Mouse (Mus musculus): Measurements from ENCODE around the gene Dop1b.

Dop1b gene

DNA sequence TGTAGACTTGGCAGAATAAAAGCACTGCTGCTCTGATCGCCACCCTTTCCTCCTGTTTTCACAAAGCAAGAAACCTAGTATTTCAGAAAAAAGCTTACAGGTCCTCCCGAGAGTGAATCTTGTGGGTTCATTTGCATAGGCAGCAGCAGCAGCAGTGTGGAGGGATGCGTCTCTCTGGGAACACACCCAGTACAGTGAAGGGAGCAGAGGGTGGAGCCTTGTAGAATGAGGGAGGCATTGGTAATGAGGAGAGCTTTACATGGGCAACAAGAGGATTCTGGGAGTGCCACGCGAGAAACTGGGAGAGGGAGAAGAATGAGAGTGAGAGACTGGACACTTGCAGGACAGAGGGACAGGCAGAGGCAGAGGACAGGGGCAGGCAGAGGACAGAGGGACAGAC is 2.7 kb downstream of the Dop1b start:
- no peak for DNase-seq

DNA sequence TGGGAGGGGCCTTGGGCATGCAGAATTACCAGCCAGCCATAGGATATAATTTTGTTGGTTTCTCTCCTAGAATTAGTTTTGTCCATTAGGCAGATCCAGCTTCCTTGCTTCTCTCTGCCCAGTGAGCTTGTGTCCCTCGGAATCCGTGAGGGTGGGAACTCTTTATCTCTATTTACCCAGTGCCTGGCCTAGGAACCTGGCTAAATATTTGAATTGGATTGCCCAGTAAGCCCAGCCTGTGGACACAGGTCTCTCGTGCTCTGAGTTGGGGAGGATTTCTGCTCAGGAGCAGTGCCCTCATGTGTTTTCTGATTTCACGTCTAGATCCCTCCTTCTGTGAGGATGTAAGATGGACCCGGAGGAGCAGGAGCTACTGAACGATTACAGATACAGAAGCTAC is 4.1 kb downstream of the Dop1b start:
- no peak for DNase-seq

GRCm38 (mm10) chr16:93717299-93717703 is 5.6 kb downstream of the Dop1b start:
- no peak for DNase-seq

DNA sequence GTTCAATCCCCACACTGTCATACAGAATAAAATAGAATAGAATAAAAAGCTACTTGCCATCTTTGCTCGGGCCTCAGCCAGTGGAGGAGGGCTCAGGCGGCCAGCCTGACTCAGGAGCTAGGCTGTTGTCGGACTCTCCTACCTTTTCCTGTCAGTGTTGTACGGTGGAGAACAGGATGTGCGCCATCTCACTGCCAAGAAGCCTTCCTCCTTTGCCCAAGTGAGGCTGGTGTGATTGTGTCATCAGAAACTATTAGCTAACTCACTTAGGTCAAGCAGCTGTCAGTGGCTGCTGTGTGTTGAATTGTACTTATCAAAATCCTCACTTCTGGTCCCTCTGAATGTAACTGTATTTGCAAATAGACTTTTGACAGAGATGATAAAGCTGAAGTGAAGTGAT is 10.1 kb downstream of the Dop1b start:
- DNase-seq, result no peak

GRCm38 (mm10) chr16:93722476-93722875 is 10.8 kb downstream of the Dop1b start:
- DNase-seq, result no peak

GRCm38 (mm10) chr16:93725417-93726144 is 13.9 kb downstream of the Dop1b start:
- DNase-seq, result no peak

DNA sequence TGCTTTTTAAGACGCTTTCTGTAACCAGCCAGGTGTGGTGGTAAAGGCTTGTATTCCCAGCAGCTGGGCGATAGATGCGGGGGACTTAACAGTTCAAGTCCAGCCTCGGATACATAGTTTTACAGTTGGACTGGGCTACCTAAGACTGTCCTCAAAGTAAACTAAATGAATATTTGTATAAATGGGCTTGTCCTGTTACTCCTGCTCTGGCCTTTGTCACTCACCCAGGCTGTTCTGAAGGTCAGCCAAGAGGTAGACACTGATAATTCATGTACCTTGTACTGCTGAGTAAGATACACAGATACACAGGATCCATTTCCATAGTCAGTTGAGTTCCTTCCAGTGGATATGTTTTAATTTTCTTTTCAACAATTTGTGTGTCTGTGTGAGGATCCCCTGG is 14.5 kb downstream of the Dop1b start:
- no peak for DNase-seq

DNA sequence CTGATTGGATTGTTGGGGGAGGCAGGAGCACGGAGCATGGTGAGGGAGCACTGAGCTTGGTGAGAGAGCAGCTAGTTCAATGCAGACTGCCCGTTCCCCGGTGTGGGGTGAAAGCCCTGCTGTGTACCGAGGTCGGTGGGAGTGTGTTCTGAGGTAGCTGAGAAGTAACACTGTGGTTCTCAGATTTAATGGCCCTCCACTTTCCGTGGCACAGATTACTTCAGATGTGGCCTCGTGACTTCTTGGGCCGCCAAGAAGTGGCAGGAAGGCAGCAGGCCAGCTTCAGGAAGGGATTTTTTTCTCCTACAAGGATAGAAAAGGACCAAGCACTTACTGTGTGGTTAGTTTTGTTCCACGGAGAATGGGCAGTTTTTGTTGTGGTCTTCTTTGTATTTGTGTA is 17.0 kb downstream of the Dop1b start:
- no peak for DNase-seq

DNA sequence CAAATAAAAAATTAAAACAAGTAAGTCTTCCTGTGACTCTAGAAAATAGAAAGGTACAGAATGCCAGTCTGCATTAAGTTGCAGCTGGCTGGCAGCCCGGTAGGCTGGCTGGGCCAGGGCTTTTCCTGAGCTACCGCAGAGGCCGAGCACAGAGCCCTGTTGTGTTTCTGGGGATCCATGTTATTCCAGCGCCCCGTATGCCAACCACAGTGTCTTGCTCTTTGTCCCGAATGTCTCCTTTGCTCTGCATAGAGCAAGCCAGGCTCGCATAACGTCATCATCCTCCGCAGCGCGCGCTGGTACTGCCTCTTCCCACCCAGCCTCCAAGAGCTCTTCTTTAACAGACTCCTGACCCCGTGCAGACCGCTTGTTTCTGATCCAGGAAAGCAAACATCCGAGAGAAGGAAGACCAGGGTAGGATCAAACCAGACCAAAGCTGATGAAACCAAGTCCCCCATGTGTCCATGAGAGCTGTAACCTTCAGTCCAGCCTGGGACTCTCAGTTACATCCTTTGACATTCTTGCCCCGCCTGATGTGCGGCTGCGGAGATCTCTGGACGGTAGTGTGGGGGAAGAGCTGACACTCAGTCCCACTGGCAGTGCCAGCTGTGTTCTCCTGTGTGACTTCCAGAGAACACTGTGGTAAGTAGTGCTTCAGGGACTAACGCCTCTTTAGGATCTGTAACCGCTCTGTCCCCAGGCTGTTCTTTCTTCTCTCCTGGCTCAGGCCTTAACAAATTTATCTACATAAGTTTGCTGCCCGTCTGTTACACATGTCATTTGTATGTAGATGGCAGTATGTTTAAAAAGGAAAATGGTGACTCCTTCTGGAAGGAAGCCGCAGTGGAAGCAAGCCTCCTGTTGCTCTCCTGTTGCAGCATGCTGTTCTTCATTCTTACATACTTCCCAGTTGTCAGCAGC is 18.4 kb downstream of the Dop1b start:
- DNase-seq, result peak; percentile 12

GRCm38 (mm10) chr16:93731310-93731709 is 19.6 kb downstream of the Dop1b start:
- DNase-seq, result no peak

DNA sequence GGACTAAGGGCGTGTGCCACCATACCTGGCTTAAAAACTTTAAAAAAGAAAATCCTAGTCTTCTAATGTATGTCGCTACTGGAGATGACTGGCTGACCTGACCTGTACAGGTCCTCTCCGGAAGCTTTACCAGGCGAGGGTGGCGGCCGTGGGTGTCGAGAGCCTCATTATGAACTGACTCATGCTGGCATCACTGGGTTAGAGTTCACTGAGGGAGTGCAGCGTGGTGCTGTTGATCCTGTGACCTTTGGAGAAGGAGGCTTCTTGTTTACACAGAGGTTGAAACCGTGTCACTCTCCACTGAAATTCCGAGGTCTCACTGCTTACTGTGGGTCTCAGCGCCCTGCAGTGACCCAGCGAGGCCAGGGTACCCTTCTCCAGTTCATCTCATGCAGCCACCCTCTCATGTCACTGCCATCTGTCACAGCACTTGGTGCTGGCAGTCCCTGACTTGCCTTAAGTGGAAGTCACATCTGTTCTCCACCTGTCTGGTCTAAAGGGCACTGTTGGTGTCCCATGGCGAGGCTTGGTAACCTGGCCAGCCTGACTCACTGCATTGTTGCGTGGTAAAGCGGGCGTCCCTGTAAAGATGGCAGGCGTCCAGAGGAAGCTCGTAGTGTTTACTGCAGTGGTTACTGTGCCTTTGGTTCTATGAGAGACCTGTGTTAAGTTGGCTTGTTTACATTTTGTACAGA is 21.3 kb downstream of the Dop1b start:
- DNase-seq, result no peak

DNA sequence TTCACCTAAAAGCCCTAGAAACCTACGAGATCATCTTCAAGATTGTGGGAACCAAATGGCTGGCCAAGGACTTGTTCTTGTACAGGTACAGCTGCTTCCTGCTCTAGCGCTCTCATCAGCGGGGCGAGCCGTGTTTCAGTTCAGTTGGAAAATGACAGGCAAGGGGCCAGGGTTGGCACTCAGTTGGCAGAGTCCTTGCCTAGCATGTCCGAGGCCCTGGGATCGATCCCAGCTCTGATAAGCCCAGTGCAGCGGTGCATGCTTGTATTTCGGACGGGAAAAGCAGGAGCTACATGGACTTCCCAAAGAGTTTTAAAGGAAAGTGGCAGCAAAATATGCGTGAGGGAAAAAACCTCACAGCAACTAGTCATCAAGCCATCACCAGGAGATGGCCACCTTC is 27.5 kb downstream of the Dop1b start:
- DNase-seq, result no peak

GRCm38 (mm10) chr16:93742903-93743302 is 31.2 kb downstream of the Dop1b start:
- DNase-seq, result no peak

DNA sequence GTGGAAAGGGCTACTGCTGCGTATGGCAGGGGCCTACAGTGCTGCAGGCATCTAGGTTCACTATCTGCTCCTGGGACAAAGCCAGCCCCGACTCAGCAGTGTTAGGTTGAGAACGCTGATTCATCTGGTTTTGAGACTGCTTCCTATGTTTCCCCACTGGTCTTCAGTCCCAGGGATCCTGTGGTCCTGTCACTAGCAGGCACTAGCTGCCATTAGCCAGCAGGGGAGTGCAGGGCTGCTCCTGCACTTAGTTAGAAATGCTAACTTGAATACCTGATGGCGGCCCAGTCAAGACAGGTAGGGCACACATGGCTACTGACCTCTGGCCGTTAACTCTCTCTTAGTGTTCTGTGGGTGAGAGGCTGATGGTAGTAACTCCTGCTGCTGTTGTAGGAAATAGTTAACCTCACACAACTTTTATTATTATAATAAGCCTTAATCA is 32.4 kb downstream of the Dop1b start:
- no peak for DNase-seq

DNA sequence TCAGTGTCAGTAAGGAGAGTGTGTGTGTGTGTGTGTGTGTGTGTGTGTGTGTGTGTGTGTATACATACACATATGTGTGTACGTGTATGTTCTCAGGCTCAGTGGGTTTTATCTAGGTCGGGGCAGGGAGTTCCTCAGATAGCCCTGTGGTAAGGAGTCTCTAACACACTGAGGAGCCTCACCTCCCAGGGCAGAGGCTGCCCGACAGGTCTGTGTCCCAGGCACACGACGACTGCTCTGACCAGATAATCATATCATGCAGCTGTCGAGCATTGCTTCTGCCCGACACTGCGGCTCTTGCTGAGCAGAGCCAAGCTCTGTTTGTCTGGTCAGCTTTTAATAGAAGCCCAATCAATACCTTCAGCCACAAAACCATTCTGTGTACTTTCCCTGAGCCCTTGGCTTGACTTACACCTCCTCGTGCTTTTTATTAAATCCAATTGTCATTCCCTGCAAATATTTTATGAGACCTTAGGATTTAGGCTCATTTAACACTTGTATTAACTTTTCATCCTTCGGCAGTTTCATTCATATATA is 33.2 kb downstream of the Dop1b start:
- DNase-seq, result no peak

GRCm38 (mm10) chr16:93746397-93746796 is 34.7 kb downstream of the Dop1b start:
- no peak for DNase-seq

GRCm38 (mm10) chr16:93746957-93747356 is 35.3 kb downstream of the Dop1b start:
- DNase-seq, result no peak

GRCm38 (mm10) chr16:93747421-93747820 is 35.7 kb downstream of the Dop1b start:
- DNase-seq, result no peak

GRCm38 (mm10) chr16:93749147-93749910 is 37.6 kb downstream of the Dop1b start:
- DNase-seq, result no peak

- no peak for DNase-seq
These were observed 38.8 kb downstream of the Dop1b start for GRCm38 (mm10) chr16:93750464-93750863.

- DNase-seq, result no peak
These were observed 40.1 kb downstream of the Dop1b start for GRCm38 (mm10) chr16:93751816-93752215.

DNA sequence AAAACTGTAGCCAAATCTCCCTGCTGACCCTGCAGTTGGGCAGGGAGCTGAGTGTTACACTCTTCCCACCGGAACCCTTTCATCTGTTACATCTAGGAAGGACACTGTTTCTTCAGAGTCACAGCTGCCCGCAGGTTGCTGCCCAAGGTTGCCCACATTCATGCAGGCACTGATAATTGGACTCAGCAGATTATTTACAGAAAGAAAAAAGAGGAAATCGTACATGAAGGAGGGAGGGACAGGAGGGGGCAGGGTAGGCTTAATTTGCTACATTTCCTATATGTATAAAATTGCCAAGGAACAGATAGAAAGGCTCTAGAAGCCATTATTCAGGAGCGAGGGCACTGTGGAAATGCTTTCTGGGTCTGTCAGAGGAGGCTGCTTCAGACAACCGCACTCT is 44.9 kb downstream of the Dop1b start:
- DNase-seq, result no peak

Data from kidney, adult 18-20 months (tissue).